Mouse (Mus musculus) testis, postnatal 10 days (tissue): Measurements from ENCODE around the gene Cep97.
"Not testable (repeated sequence)": the region's sequence is repeated elsewhere in the genome, so short reads cannot be mapped to it uniquely, and the experiment has no call there.

Experiments
- DNase-seq: peaks from one replicate; pipeline ENCODE4 v3.0.0; 2021; ENCODE audit warnings: low spot score

Cep97 gene

GRCm38 (mm10) chr16:55934453-55935037 lies at the start of gene Cep97:
Gene Cep97, minus strand, starts transcription at chr16:55934855.
- DNase-seq = peak; percentile 84

GRCm38 (mm10) chr16:55974903-55975285 lies 40.2 kb upstream of the Cep97 start:
- DNase-seq = no peak

GRCm38 (mm10) chr16:55974256-55974902 lies 39.7 kb upstream of the Cep97 start:
- DNase-seq = peak; percentile 94

- peak; percentile 100 for DNase-seq
Measured at GRCm38 (mm10) chr16:55973431-55974255, 39.0 kb upstream of the Cep97 start, which contains the start of gene Zbtb11. Gene Zbtb11, plus strand, starts transcription at chr16:55973883.

GRCm38 (mm10) chr16:55972626-55973201 lies 38.1 kb upstream of the Cep97 start:
- DNase-seq = no peak

GRCm38 (mm10) chr16:55971735-55972615 lies 37.3 kb upstream of the Cep97 start:
- DNase-seq = no peak

GRCm38 (mm10) chr16:55970416-55970815 lies 35.8 kb upstream of the Cep97 start:
- DNase-seq = no peak

GRCm38 (mm10) chr16:55969147-55969546 lies 34.5 kb upstream of the Cep97 start:
- DNase-seq = peak; percentile 59

GRCm38 (mm10) chr16:55967221-55967620 lies 32.6 kb upstream of the Cep97 start:
- no peak for DNase-seq

- peak; percentile 97 for DNase-seq
Measured at GRCm38 (mm10) chr16:55966212-55966871, 31.7 kb upstream of the Cep97 start, which contains the start of gene Rpl24. Gene Rpl24, plus strand, starts transcription at chr16:55966275.

- peak; percentile 55 for DNase-seq
Measured at GRCm38 (mm10) chr16:55964126-55964949, 29.7 kb upstream of the Cep97 start.

- not testable (repeated sequence) for DNase-seq
Measured at GRCm38 (mm10) chr16:55963068-55963467, 28.4 kb upstream of the Cep97 start.

- DNase-seq = not testable (repeated sequence)
Measured at GRCm38 (mm10) chr16:55954196-55954595, 19.5 kb upstream of the Cep97 start.

GRCm38 (mm10) chr16:55952771-55953170 lies 18.1 kb upstream of the Cep97 start:
- DNase-seq = no peak

GRCm38 (mm10) chr16:55951679-55952327 lies 17.1 kb upstream of the Cep97 start:
- no peak for DNase-seq

GRCm38 (mm10) chr16:55950946-55951678 lies 16.5 kb upstream of the Cep97 start:
- peak; percentile 81 for DNase-seq

GRCm38 (mm10) chr16:55950462-55950861 lies 15.8 kb upstream of the Cep97 start:
- no peak for DNase-seq

GRCm38 (mm10) chr16:55948963-55949362 lies 14.3 kb upstream of the Cep97 start:
- DNase-seq = no peak
